Mouse (Mus musculus) G1E (cell line): Measurements from ENCODE around the gene Gm10577.

ENCODE experiments used
- CTCF ChIP-seq: IDR thresholded peaks from 2 replicates; pipeline ENCODE4 v1.5.1; 2012; ENCODE audit warnings: low read depth, low read length, inconsistent platforms, mixed read lengths
- GATA1 ChIP-seq: IDR thresholded peaks from 2 replicates; pipeline ENCODE4 v1.6.1; 2012; ENCODE audit warnings: borderline replicate concordance, low read length, inconsistent platforms, mixed read lengths
- POLR2AphosphoS5 ChIP-seq: IDR thresholded peaks from 2 replicates; pipeline ENCODE4 v1.6.1; 2012; ENCODE audit warnings: low read depth, low read length, inconsistent platforms; ENCODE audit not compliant: insufficient replicate concordance
- TAL1 ChIP-seq: conservative IDR thresholded peaks from 2 replicates; pipeline ENCODE4 v1.6.1; 2012; ENCODE audit warnings: low read depth, low read length, inconsistent platforms, mixed read lengths

- TF ChIP-seq CTCF (no peak), GATA1 (no peak), TAL1 (peak; percentile 66), POLR2AphosphoS5 (no peak)
Observed at GRCm38 (mm10) chr4:100994442-100995255, 25.8 kb downstream of the Gm10577 start.
